Mouse (Mus musculus) frontal cortex, postnatal 14 days (tissue): Measurements from ENCODE around the gene Gm38392.
A peak's percentile ranks its signal among the peaks of the same experiment; 100 is the strongest.
"Not testable (repeated sequence)": the region's sequence is repeated elsewhere in the genome, so short reads cannot be mapped to it uniquely, and the experiment has no call there.

Source experiments
- DNase-seq, 2 experiments: peaks; one replicate each; pipeline ENCODE4 v3.0.0; 2022; ENCODE audit warnings: low spot score in 2 of 2

Gene Gm38392

GRCm38 (mm10) chr3:88287110-88287509 lies at the start of gene Gm38392:
TSS of gene Gm38392 (minus strand) at chr3:88287210.
- DNase-seq, result no peak

GRCm38 (mm10) chr3:88336058-88337013 lies 49.3 kb upstream of the Gm38392 start, which contains the start of the genes Tmem79 and Smg5:
TSS of gene Tmem79 (minus strand) at chr3:88336148.
TSS of gene Smg5 (plus strand) at chr3:88336260.
- DNase-seq, result peak; percentile 93 to 94

- DNase-seq, result no peak
These were observed 48.5 kb upstream of the Gm38392 start for GRCm38 (mm10) chr3:88335436-88336053.

- no peak for DNase-seq
These were observed 48.0 kb upstream of the Gm38392 start for GRCm38 (mm10) chr3:88334902-88335435.

- DNase-seq, result no peak
These were observed 47.1 kb upstream of the Gm38392 start for GRCm38 (mm10) chr3:88334029-88334658.

GRCm38 (mm10) chr3:88331282-88331681 lies 44.3 kb upstream of the Gm38392 start:
- no peak for DNase-seq

GRCm38 (mm10) chr3:88328956-88329355 lies 41.9 kb upstream of the Gm38392 start:
- DNase-seq, result no peak

GRCm38 (mm10) chr3:88324951-88325405 lies 38.0 kb upstream of the Gm38392 start, which contains the start of gene Glmp:
TSS of gene Glmp (plus strand) at chr3:88325023.
- peak in 1 of 2 experiments; percentile 40 for DNase-seq

GRCm38 (mm10) chr3:88299172-88299571 lies 12.2 kb upstream of the Gm38392 start:
- DNase-seq, result no peak

GRCm38 (mm10) chr3:88297321-88297851 lies 10.4 kb upstream of the Gm38392 start:
- DNase-seq, result no peak

- DNase-seq, result peak; percentile 94 to 95
These were observed 9.7 kb upstream of the Gm38392 start, which contains the start of the genes Tsacc and Cct3 for GRCm38 (mm10) chr3:88296561-88297318. TSS of gene Tsacc (minus strand) at chr3:88296999. TSS of gene Cct3 (plus strand) at chr3:88297116.

- no peak for DNase-seq
These were observed 9.1 kb upstream of the Gm38392 start for GRCm38 (mm10) chr3:88296110-88296560.

- not testable (repeated sequence) for DNase-seq
These were observed 8.3 kb upstream of the Gm38392 start for GRCm38 (mm10) chr3:88295272-88295671.

- DNase-seq, result no peak
These were observed 5.0 kb upstream of the Gm38392 start for GRCm38 (mm10) chr3:88291970-88292369.

- not testable (repeated sequence) for DNase-seq
These were observed 1.2 kb upstream of the Gm38392 start for GRCm38 (mm10) chr3:88288133-88288713.

- DNase-seq, result not testable (repeated sequence)
These were observed 1.5 kb downstream of the Gm38392 start for GRCm38 (mm10) chr3:88285565-88285895.

GRCm38 (mm10) chr3:88284815-88285564 lies 2.0 kb downstream of the Gm38392 start:
- not testable (repeated sequence) for DNase-seq

GRCm38 (mm10) chr3:88281141-88281916 lies 5.7 kb downstream of the Gm38392 start:
- DNase-seq, result not testable (repeated sequence)

GRCm38 (mm10) chr3:88280035-88280434 lies 7.0 kb downstream of the Gm38392 start:
- no peak for DNase-seq
